Mouse (Mus musculus) forebrain, postnatal 0 days (tissue): ENCODE results near the gene Eomes. TPM values are rescaled to one million over a fixed set of nuclear protein-coding genes. Genes with fewer than 3 reads are reported as not detected.

Experiments
- ATAC-seq: fragments of 200-750 bp; cut with Nextera tagmentation; 2 replicates; pipeline ENCODE4 v1.8.0; 2017; ENCODE audit warnings: mild to moderate bottlenecking, moderate library complexity
- DNase-seq: peaks from one replicate; pipeline ENCODE4 v3.0.0-alpha.2; 2015
- H3K27ac ChIP-seq: fragments of 300-500 bp; sonication (generic); 2 replicates; pipeline ENCODE4 v1.5.1; 2014; ENCODE audit warnings: low read depth, mild to moderate bottlenecking, antibody characterized with exemption, low read length, moderate library complexity, mixed read lengths
- H3K27me3 ChIP-seq: fragments of 300-500 bp; sonication (generic); 2 replicates; pipeline ENCODE4 v1.6.1; 2014; ENCODE audit warnings: mild to moderate bottlenecking, low read length, mixed read lengths; ENCODE audit not compliant: insufficient read depth
- H3K36me3 ChIP-seq: fragments of 300-500 bp; sonication (generic); 2 replicates; pipeline ENCODE4 v1.6.1; 2014; ENCODE audit warnings: mild to moderate bottlenecking, moderate library complexity; ENCODE audit not compliant: insufficient read depth
- H3K4me1 ChIP-seq: fragments of 300-500 bp; sonication (generic); 2 replicates; pipeline ENCODE4 v1.6.1; 2014; ENCODE audit warnings: antibody characterized with exemption; ENCODE audit not compliant: insufficient read depth
- H3K4me2 ChIP-seq: fragments of 300-500 bp; sonication (generic); 2 replicates; pipeline ENCODE4 v1.6.1; 2014; ENCODE audit warnings: low read depth, mild to moderate bottlenecking, moderate library complexity
- H3K4me3 ChIP-seq: fragments of 300-500 bp; sonication (generic); 2 replicates; pipeline ENCODE4 v1.5.1; 2014; ENCODE audit warnings: low read depth, low read length, mixed read lengths
- H3K9ac ChIP-seq: fragments of 300-500 bp; sonication (generic); 2 replicates; pipeline ENCODE4 v1.6.1; 2014; ENCODE audit warnings: mild to moderate bottlenecking
- H3K9me3 ChIP-seq: fragments of 300-500 bp; sonication (generic); 2 replicates; pipeline ENCODE4 v1.6.1; 2016; ENCODE audit warnings: low read length
- CTCF ChIP-seq: sonication (generic); IDR thresholded peaks from 2 replicates; pipeline ENCODE4 v1.5.1; 2016; ENCODE audit warnings: antibody characterized with exemption, control low read depth, low read depth
- WGBS: fragments of 180-500 bp; shearing (Covaris S2); extraction: QIAGEN DNeasy Blood & Tissue Kit; methylation state at CpG from one replicate; pipeline ENCODE4 v1.1.7; 2014; 5-methylcytosine and 5-hydroxymethylcytosine counted together
- polyA plus RNA-seq: library from polyadenylated mRNA; unstranded; fragments of >200 nt; fragmentation: Nextera tagmentation; extraction: Ambion mirVana; gene quantifications from 2 replicates; pipeline ENCODE4 v1.2.1, GENCODE M21; 2015
- total RNA-seq: library from RNA; depleted of rRNA; stranded (reverse); fragments of >200 nt; gene quantifications from 2 replicates; pipeline ENCODE4 v1.2.3, GENCODE M21; 2014

The Eomes gene
- total and polyA plus RNA-seq, 2 experiments from 2014 or later = 4.9 to 11.8 TPM

DNA sequence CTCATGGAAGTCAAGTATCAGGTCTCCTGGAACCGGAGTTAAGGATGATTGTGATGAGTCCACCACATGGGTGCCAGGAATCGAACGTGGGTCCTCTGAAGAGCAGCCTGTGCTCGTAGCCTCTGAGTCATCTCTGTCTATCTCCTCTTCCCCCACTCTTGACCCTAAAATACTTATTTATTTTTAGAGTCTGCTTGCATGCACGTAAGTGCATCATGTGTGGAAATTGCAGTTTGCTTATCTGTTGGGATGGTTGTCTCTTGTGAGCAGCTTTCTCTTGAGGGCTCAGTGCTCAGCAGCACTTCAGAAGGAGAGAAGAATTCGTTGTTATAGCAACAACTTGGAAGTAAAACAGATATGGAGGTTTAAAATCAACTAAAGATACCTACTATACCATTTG is 37.5 kb downstream of the Eomes start:
- TF ChIP-seq CTCF = no peak
- H3K4me2 ChIP-seq = no peak overlapping the region
- H3K9ac ChIP-seq = no peak overlapping the region
- WGBS = 94% methylated on average over 6 of the region's 6 CpGs
- H3K36me3 ChIP-seq = peaks cover 11% of the 10 kb centered on the region
- DNase-seq = no peak
- no peaks in the 10 kb centered on the region for H3K9me3 ChIP-seq
- no peak for ATAC-seq
- no peaks in the 10 kb centered on the region for H3K27me3 ChIP-seq
- no peak overlapping the region for H3K27ac ChIP-seq
- H3K4me3 ChIP-seq = no peak overlapping the region
- H3K4me1 ChIP-seq = no peaks in the 10 kb centered on the region

DNA sequence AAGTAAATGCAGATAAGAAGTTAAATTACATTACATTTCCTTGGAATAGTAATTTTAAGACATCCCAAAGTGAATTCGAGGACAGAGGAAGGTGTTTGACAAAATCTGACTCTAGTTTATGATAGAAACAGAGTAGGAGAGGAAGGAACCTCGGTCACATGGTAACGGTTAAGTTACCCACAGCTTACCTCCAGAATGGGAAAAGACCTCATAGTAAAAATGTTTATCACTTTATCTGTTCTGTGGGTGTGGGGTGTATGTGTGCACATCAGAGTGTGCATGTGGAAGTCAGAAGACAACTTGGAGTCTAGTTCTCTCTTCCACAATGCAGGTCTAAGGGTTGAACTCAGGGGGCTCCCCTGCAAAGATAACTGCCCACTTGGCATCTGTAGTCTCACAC is 38.1 kb downstream of the Eomes start:
- Histone ChIP-seq H3K27me3 (no peaks in the 10 kb centered on the region), H3K9me3 (no peaks in the 10 kb centered on the region), H3K27ac (no peak overlapping the region), H3K36me3 (peaks cover 11% of the 10 kb centered on the region), H3K4me2 (no peak overlapping the region), H3K4me3 (no peak overlapping the region), H3K4me1 (no peaks in the 10 kb centered on the region), H3K9ac (no peak overlapping the region)
- DNase-seq = no peak
- no peak for TF ChIP-seq CTCF
- WGBS = 92% methylated on average over 3 of the region's 3 CpGs
- ATAC-seq = no peak

DNA sequence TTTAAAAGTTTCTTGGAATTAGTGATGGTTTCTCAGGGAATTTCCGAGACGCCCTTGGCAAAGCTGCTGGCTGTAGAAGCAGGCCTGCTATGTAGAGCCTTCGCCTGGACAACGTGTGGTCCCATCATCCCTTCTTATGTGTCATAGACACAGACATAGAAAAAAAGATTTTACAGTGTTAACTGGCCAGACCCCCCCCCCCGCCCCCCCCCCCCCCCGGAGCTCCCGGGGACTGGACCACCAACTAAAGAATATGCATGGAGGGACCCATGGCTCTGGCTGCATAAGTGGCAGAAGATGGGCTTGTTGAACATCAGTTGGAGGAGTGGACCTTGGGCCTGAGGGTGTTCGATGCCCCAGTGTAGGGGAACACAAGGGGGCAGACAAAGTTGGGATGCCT is 39.6 kb downstream of the Eomes start:
- no peaks in the 10 kb centered on the region for H3K9me3 ChIP-seq
- H3K27ac ChIP-seq = no peak overlapping the region
- no peak overlapping the region for H3K9ac ChIP-seq
- H3K4me1 ChIP-seq = no peaks in the 10 kb centered on the region
- ATAC-seq = no peak
- H3K27me3 ChIP-seq = no peaks in the 10 kb centered on the region
- no peak overlapping the region for H3K4me3 ChIP-seq
- H3K4me2 ChIP-seq = no peak overlapping the region
- TF ChIP-seq CTCF = no peak
- DNase-seq = no peak
- H3K36me3 ChIP-seq = peaks cover 11% of the 10 kb centered on the region
- 96% methylated on average over 5 of the region's 8 CpGs for WGBS

DNA sequence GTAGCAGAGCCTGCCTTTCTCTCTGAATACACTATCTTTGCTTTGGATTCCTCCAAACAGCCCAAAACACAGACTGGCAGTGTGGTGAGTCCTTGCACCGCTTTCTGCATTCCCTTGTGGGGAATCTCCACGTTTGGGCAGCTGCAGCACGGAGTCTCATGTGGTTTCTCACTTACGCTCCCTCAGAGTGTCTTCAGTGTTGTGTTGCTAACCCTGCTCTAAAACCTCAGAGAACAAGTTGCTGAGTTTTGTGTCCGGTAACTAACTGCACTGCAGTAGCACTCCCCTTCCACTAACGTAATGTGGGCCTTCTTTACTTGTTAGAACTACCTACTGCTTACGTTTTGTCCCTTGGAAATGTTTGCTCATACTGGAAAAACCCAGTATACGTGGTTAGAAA is 41.1 kb downstream of the Eomes start:
- Histone ChIP-seq H3K9ac (no peak overlapping the region), H3K27me3 (no peaks in the 10 kb centered on the region), H3K4me3 (no peak overlapping the region), H3K36me3 (peaks cover 16% of the 10 kb centered on the region), H3K27ac (no peak overlapping the region), H3K9me3 (no peaks in the 10 kb centered on the region), H3K4me1 (no peaks in the 10 kb centered on the region), H3K4me2 (no peak overlapping the region)
- 82% methylated on average over 8 of the region's 8 CpGs for WGBS
- no peak for TF ChIP-seq CTCF
- no peak for ATAC-seq
- no peak for DNase-seq

DNA sequence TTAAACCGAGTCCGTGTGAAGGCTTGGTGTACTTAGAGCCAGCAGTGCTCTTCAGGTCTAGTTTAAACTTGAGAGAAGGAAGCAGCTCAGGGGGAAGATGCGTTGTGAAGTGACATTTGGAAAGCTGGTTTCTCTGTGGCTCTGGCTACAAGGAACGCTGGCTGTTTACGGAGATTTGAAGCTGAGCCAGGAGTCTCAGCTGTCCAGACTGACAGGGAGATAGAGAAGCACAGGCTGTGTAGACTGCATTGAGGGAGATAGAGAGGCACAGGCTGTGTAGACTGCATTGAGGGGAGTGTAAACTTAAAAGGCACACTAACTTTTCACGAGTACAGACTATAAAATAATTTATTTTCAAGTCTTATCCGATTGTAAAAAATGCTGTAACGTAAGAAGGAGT is 42.0 kb downstream of the Eomes start:
- Histone ChIP-seq H3K9me3 (no peaks in the 10 kb centered on the region), H3K4me3 (no peak overlapping the region), H3K27ac (no peak overlapping the region), H3K27me3 (no peaks in the 10 kb centered on the region), H3K4me2 (no peak overlapping the region), H3K4me1 (no peaks in the 10 kb centered on the region), H3K9ac (no peak overlapping the region), H3K36me3 (peaks cover 20% of the 10 kb centered on the region)
- 60% methylated on average over 8 of the region's 8 CpGs for WGBS
- ATAC-seq (no peak), DNase-seq (peak; percentile 13)
- no peak for TF ChIP-seq CTCF

DNA sequence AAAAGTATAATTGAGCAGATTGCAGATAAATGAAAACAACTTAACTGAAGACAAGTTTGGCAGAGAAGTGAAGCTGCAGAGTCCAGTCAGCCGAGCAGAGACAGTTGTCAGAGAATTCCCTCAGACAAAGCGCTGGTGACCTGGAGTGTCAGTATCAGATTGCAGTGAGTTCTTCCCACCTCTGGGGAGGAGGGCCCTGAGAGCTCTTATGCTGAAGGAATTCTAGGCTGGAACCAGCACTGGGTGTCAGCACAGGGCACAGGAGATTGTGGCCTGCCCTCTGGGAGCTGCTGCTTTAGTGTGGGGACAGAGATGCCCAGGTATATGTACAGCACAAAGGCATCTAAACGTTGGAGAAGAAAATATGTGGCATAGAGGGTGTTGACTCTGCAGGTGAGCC is 42.8 kb downstream of the Eomes start:
- Histone ChIP-seq H3K4me2 (no peak overlapping the region), H3K27ac (no peak overlapping the region), H3K36me3 (peaks cover 23% of the 10 kb centered on the region), H3K9me3 (no peaks in the 10 kb centered on the region), H3K4me3 (no peak overlapping the region), H3K9ac (no peak overlapping the region), H3K4me1 (no peaks in the 10 kb centered on the region), H3K27me3 (no peaks in the 10 kb centered on the region)
- no peak for TF ChIP-seq CTCF
- WGBS = 35% methylated on average over 3 of the region's 3 CpGs
- DNase-seq (no peak), ATAC-seq (no peak)

DNA sequence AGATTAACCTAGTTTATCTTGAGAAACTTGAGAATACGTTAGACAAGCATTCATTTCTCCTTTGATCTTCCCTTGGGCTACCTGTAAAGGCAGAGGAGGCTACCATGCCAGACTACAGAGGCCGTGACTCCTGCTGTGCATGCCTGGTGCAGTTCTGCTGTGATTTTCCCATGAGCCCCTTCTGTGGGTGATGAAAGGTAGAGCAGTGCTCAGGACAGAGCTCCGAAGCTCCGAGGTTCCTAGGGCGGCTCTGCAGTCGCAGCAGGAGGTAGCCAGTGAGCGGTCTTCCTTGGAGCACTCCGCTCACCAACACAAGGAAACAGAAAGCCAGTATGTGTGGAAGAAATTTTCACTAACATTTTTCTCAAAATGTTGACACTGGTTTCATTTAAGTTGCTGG is 43.6 kb downstream of the Eomes start:
- ATAC-seq (no peak), DNase-seq (no peak)
- 80% methylated on average over 8 of the region's 8 CpGs for WGBS
- Histone ChIP-seq H3K4me1 (no peaks in the 10 kb centered on the region), H3K9me3 (no peaks in the 10 kb centered on the region), H3K36me3 (peaks cover 26% of the 10 kb centered on the region), H3K4me3 (no peak overlapping the region), H3K4me2 (no peak overlapping the region), H3K9ac (no peak overlapping the region), H3K27ac (no peak overlapping the region), H3K27me3 (no peaks in the 10 kb centered on the region)
- TF ChIP-seq CTCF = no peak

DNA sequence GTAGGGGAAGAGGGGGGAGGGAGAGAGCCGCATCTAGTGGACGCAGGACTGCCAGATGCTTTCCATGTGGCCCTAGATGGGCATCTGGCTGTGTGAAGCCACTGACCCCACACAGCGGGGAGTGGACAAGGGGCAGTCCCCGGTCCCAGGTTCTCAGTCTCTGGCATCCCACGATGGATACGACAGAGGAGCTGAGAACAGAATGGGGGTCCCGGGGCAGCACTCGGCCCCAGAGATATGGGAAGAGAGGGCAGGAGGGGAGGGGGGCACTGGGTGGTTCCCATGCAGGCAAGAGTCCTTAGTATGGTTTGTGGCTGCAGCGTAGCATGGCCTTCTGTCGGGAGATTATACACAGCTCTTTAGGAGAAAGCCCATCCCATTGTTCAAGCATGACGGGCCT is 45.7 kb downstream of the Eomes start:
- H3K27me3 ChIP-seq = no peaks in the 10 kb centered on the region
- peaks cover 42% of the 10 kb centered on the region for H3K36me3 ChIP-seq
- no peak for ATAC-seq
- no peak overlapping the region for H3K9ac ChIP-seq
- H3K4me3 ChIP-seq = no peak overlapping the region
- H3K9me3 ChIP-seq = no peaks in the 10 kb centered on the region
- no peak overlapping the region for H3K27ac ChIP-seq
- H3K4me2 ChIP-seq = no peak overlapping the region
- no peaks in the 10 kb centered on the region for H3K4me1 ChIP-seq
- TF ChIP-seq CTCF = no peak
- 95% methylated on average over 11 of the region's 11 CpGs for WGBS
- no peak for DNase-seq
